Mouse (Mus musculus) embryonic fibroblast, embryonic 13.5 days (primary cell): Measurements from ENCODE around the gene Bcat2. TPM values are rescaled to one million over a fixed set of nuclear protein-coding genes. Genes with fewer than 3 reads are reported as not detected.
A peak's percentile ranks its signal among the peaks of the same experiment; 100 is the strongest.

Source experiments
- H3K27ac ChIP-seq: 2 replicates; pipeline ENCODE4 v1.5.1; 2012; ENCODE audit warnings: low read length, control low read depth, inconsistent platforms; ENCODE audit not compliant: insufficient read depth
- H3K4me1 ChIP-seq: 2 replicates; pipeline ENCODE4 v1.6.1; 2011; ENCODE audit warnings: low read length; ENCODE audit not compliant: control insufficient read depth, insufficient read depth
- H3K4me3 ChIP-seq: 2 replicates; pipeline ENCODE4 v1.5.1; 2011; ENCODE audit warnings: mild to moderate bottlenecking, control low read depth, low read length; ENCODE audit not compliant: insufficient read depth
- CTCF ChIP-seq: IDR thresholded peaks from 2 replicates; pipeline ENCODE4 v1.5.1; 2011; ENCODE audit warnings: mild to moderate bottlenecking, control low read depth, low read length, moderate library complexity, borderline replicate concordance; ENCODE audit not compliant: insufficient read depth
- POLR2A ChIP-seq: IDR thresholded peaks from 2 replicates; pipeline ENCODE4 v1.6.1; 2011; ENCODE audit warnings: low read depth, mild to moderate bottlenecking, control low read depth, low read length, moderate library complexity
- polyA plus RNA-seq: library from polyadenylated mRNA; stranded (reverse); fragments of >200 nt; gene quantifications from 2 replicates; pipeline ENCODE4 v1.2.4, GENCODE M21; 2011; ENCODE audit warnings: low read depth; ENCODE audit not compliant: missing spikeins, insufficient read length

The Bcat2 gene
- polyA plus RNA-seq, 1 experiment = 30.6 TPM

DNA sequence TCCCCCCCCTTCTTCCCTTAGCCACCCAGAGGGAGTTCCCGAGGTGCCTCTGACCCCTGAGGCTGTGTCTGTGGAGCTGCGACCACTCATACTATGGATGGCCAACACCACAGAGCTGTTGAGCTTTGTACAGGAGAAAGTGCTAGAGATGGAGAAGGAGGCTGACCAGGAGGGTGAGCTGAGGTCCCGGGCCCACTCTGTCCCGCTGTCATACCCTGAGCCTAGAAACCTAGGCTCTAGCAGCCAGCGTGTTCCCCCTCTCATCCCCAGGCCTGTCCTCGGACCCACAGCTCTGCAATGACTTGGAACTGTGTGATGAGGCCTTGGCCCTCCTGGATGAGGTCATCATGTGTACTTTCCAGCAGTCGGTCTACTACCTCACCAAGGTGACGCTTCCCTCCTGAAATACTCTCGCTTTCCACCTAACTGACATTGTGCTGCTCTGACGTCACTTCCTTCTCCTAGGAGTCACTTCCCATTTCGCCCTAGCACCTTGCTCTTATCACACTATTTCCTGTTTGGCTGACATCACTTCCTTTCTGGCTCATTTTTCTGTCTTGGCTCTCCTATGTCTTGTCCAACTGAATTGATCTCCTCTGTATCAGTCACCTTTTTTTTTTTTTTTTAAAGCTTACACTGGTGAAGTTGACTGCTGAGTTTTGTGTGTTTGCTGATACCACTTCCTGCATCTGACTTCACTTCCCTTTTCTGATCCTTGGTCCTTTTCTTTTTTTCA lies 65.2 kb downstream of the Bcat2 start:
- TF ChIP-seq POLR2A (no peak), CTCF (no peak)
- no peaks in the 10 kb centered on the region for H3K4me1 ChIP-seq
- H3K4me3 ChIP-seq = no peak overlapping the region
- H3K27ac ChIP-seq = no peak overlapping the region

DNA sequence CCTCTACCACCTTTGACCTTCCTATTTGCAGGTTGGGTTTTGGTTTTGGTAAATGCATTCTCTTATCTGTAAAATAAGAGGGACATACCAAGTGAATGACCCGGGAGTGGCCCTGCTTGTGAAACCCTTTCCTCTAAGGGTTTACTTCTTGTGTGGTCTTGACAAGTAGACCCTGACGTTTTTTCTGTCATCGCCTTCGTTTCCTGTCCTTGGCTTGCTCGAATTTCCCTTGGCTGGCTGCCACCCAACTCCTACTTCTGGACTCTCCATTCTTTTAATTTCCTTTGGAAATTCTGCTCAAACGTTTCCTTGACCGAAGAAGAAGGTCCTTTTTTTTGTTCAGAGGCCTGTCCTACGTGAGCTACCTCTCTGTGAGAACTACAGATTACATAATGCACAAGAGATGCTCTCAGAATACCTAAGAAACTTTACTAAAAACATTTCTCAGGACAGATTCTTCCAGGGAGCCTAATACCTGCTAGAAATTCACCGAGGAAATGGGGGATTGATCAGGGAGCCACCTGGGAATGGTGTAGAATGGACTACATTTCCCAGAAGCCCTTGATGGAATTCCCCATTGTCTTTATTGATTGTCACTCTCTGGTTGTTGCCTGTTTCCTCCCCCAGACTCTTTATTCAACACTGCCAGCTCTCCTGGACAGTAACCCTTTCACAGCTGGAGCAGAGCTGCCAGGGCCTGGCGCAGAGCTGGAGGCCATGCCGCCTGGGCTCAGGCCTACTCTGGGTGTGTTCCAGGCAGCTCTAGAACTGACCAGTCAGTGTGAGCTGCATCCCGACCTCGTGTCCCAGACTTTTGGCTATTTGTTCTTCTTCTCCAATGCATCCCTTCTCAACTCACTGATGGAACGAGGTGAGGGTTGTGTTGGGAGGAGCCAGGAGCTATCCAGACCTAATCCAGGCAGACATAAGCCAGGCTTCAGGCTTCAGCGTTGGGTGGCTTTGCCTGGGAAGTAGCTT lies 66.0 kb downstream of the Bcat2 start:
- TF ChIP-seq POLR2A (no peak), CTCF (no peak)
- H3K27ac ChIP-seq = no peak overlapping the region
- H3K4me3 ChIP-seq = no peak overlapping the region
- H3K4me1 ChIP-seq = no peaks in the 10 kb centered on the region

- Histone ChIP-seq H3K27ac (no peak overlapping the region), H3K4me3 (no peak overlapping the region), H3K4me1 (no peaks in the 10 kb centered on the region)
- no peak for TF ChIP-seq POLR2A
- no peak for TF ChIP-seq CTCF
Observed at GRCm38 (mm10) chr7:45637710-45638109, 67.8 kb downstream of the Bcat2 start.

DNA sequence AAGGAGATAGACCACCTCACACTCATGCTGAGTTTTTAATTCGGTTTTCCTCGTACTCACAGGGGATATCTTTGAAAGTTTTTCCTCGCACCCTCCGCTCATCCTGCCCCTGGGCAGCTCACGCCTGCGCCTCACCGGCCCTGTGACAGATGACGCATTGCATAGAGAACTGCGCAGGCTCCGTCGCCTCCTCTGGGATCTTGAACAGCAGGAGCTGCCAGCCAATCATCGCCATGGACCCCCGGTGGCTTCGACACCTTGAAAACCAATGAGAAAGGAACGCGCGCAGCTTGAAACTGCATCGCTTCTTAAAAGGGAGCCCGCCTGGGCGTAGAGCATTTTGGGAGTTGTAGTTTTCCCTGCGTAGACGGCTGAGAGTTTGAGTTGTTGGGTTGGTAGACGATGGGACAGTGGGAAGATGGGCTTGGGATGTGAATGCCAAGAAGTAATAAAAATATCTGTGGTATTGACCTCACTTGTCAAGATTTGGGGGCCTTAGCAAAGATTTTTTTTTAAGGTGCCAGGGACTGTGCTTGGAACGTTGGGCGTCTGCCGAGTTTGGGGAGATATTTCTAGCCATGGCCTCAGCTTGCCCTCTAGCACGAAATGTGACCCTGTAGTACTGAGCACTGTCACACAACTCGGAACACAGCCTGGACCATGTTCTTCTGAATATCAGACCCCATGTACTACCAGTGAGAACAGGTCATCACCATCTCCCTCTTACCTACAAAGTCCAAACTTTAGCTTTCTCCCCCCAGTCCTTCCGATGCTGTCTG lies 68.9 kb downstream of the Bcat2 start:
- Histone ChIP-seq H3K27ac (no peak overlapping the region), H3K4me3 (peak overlapping the region; percentile 30), H3K4me1 (no peaks in the 10 kb centered on the region)
- TF ChIP-seq POLR2A = peak; percentile 85
- no peak for TF ChIP-seq CTCF

Other genes starting within 250 kb of the Bcat2 start
- gene Trpm4, start 236.4 kb upstream of the Bcat2 start, polyA plus RNA-seq = 9.8 and 12.8 TPM in 2 replicates
- gene Hrc, start 234.9 kb upstream of the Bcat2 start, polyA plus RNA-seq = not detected in 2 replicates
- gene Ppfia3, start 203.1 kb upstream of the Bcat2 start, polyA plus RNA-seq = 2.5 and 2.7 TPM in 2 replicates
- gene Lin7b, start 199.6 kb upstream of the Bcat2 start, polyA plus RNA-seq = 2.3 TPM in 1 of 2 replicates, not detected in the other
- gene Snrnp70, start 174.4 kb upstream of the Bcat2 start, polyA plus RNA-seq = 407 and 463 TPM in 2 replicates
- not detected in 2 replicates for gene Kcna7, start 164.5 kb upstream of the Bcat2 start, polyA plus RNA-seq
- gene Ntf5, start 156.5 kb upstream of the Bcat2 start, polyA plus RNA-seq = 0.79 and 1.0 TPM in 2 replicates
- gene Lhb, start 149.3 kb upstream of the Bcat2 start, polyA plus RNA-seq = not detected in 2 replicates
- 47.6 and 58.2 TPM in 2 replicates for gene Gys1, start 135.3 kb upstream of the Bcat2 start, polyA plus RNA-seq
- 67.9 and 74.6 TPM in 2 replicates for gene Ruvbl2, start 132.1 kb upstream of the Bcat2 start, polyA plus RNA-seq
- 3,506 and 4,699 TPM in 2 replicates for gene Ftl1, start 110.3 kb upstream of the Bcat2 start, polyA plus RNA-seq
- gene Bax, start 103.3 kb upstream of the Bcat2 start, polyA plus RNA-seq = 218 and 278 TPM in 2 replicates
- not detected in 2 replicates for gene Tulp2, start 88.3 kb upstream of the Bcat2 start, polyA plus RNA-seq
- gene Gm45808, start 83.3 kb upstream of the Bcat2 start, polyA plus RNA-seq = not detected in 2 replicates
- gene Dhdh, start 81.3 kb upstream of the Bcat2 start, polyA plus RNA-seq = 0.68 and 1.2 TPM in 2 replicates
- gene Nucb1, start 59.7 kb upstream of the Bcat2 start, polyA plus RNA-seq = 409 and 447 TPM in 2 replicates
- 31.7 and 35.9 TPM in 2 replicates for gene Ppp1r15a, start 43.9 kb upstream of the Bcat2 start, polyA plus RNA-seq
- gene Plekha4, start 43.8 kb upstream of the Bcat2 start, polyA plus RNA-seq = 9.1 and 11.4 TPM in 2 replicates
- not detected in 2 replicates for gene Hsd17b14, start 15.3 kb upstream of the Bcat2 start, polyA plus RNA-seq
- 1.4 and 5.2 TPM in 2 replicates for gene Fgf21, start 45.3 kb downstream of the Bcat2 start, polyA plus RNA-seq
- not detected in 2 replicates for gene Fut1, start 47.1 kb downstream of the Bcat2 start, polyA plus RNA-seq
- not detected in 2 replicates for gene Izumo1, start 51.7 kb downstream of the Bcat2 start, polyA plus RNA-seq
- 0.15 and 0.37 TPM in 2 replicates for gene Rasip1, start 57.3 kb downstream of the Bcat2 start, polyA plus RNA-seq
- 0.70 and 1.8 TPM in 2 replicates for gene Mamstr, start 69.8 kb downstream of the Bcat2 start, polyA plus RNA-seq
- gene Fut2, start 96.2 kb downstream of the Bcat2 start, polyA plus RNA-seq = not detected in 2 replicates
- gene Ntn5, start 113.9 kb downstream of the Bcat2 start, polyA plus RNA-seq = 0.58 TPM in 1 of 2 replicates, not detected in the other
- 0.21 TPM in 1 of 2 replicates, not detected in the other for gene Sec1, start 124.2 kb downstream of the Bcat2 start, polyA plus RNA-seq
- gene Car11, start 129.7 kb downstream of the Bcat2 start, polyA plus RNA-seq = 6.6 and 6.8 TPM in 2 replicates
- 15.9 and 17.0 TPM in 2 replicates for gene Dbp, start 134.9 kb downstream of the Bcat2 start, polyA plus RNA-seq
- gene Rpl18, start 145.3 kb downstream of the Bcat2 start, polyA plus RNA-seq = 1,118 and 1,143 TPM in 2 replicates
- gene Sphk2, start 147.8 kb downstream of the Bcat2 start, polyA plus RNA-seq = 19.0 and 19.1 TPM in 2 replicates
- gene Fam83e, start 151.1 kb downstream of the Bcat2 start, polyA plus RNA-seq = not detected in 2 replicates
- gene Spaca4, start 155.7 kb downstream of the Bcat2 start, polyA plus RNA-seq = not detected in 2 replicates
- 5.5 and 8.7 TPM in 2 replicates for gene Lmtk3, start 213.6 kb downstream of the Bcat2 start, polyA plus RNA-seq
- gene Sult2b1, start 214.5 kb downstream of the Bcat2 start, polyA plus RNA-seq = 0.44 TPM in 1 of 2 replicates, not detected in the other
- 63.7 and 69.6 TPM in 2 replicates for gene Cyth2, start 244.4 kb downstream of the Bcat2 start, polyA plus RNA-seq